Mouse (Mus musculus): Measurements from ENCODE around the gene Shpk.

The Shpk gene

GRCm38 (mm10) chr11:73258664-73259063, 59.4 kb downstream of the Shpk start:
- peak in 1 of 2 experiments; percentile 37 for DNase-seq (ENCODE audit: inconsistent age in 2 of 2, low spot score in 1 of 2)

- DNase-seq (ENCODE audit: inconsistent age in 2 of 2, low spot score in 1 of 2): no peak
Observed at GRCm38 (mm10) chr11:73260457-73260856, 61.2 kb downstream of the Shpk start.

- DNase-seq (ENCODE audit: inconsistent age in 2 of 2, low spot score in 1 of 2): no peak
Observed at GRCm38 (mm10) chr11:73261385-73261784, 62.1 kb downstream of the Shpk start.

- no peak for DNase-seq (ENCODE audit: inconsistent age in 2 of 2, low spot score in 1 of 2)
Observed at GRCm38 (mm10) chr11:73267267-73267666, 68.0 kb downstream of the Shpk start, which contains the start of gene Trpv3. Trpv3 (plus strand) TSS chr11:73267388.
